Mouse (Mus musculus) lung, adult 10 weeks (tissue): ENCODE results near the gene Il1f9. TPM values are rescaled to one million over a fixed set of nuclear protein-coding genes. Genes with fewer than 3 reads are reported as not detected.

Experiments
- polyA plus RNA-seq: library from polyadenylated mRNA; stranded (reverse); fragments of 350-450 nt; fragmentation: Illumina TruSeq; extraction: RNeasy Lipid Tissue Mini Kit (QIAGEN cat#74804); gene quantifications from one replicate; pipeline ENCODE4 v1.2.3, GENCODE M21; 2014; ENCODE audit warnings: low read depth, low replicate concordance; ENCODE audit not compliant: insufficient read depth

Gene Il1f9
- polyA plus RNA-seq = 1.7 TPM

GRCm38 (mm10) chr2:24186176-24186575, at the start of gene Il1f9:
Gene Il1f9, plus strand, starts transcription at chr2:24186476.

GRCm38 (mm10) chr2:24152861-24153260, 33.4 kb upstream of the Il1f9 start, which contains the start of gene Il1f8:
Gene Il1f8, plus strand, starts transcription at chr2:24153161.

GRCm38 (mm10) chr2:24215118-24215517, 28.8 kb downstream of the Il1f9 start, which contains the start of gene Il1f6:
Gene Il1f6, plus strand, starts transcription at chr2:24215418.

Other genes starting within 250 kb of the Il1f9 start
- gene Hnmt, start 137.1 kb upstream of the Il1f9 start, polyA plus RNA-seq = 22.2 TPM
- gene Tbpl2, start 89.9 kb upstream of the Il1f9 start, polyA plus RNA-seq = not detected
- not detected for gene Il1f8, start 33.3 kb upstream of the Il1f9 start, polyA plus RNA-seq
- gene Il1f6, start 28.9 kb downstream of the Il1f9 start, polyA plus RNA-seq = not detected
- not detected for gene Il1f5, start 90.5 kb downstream of the Il1f9 start, polyA plus RNA-seq
- not detected for gene Il1f10, start 104.7 kb downstream of the Il1f9 start, polyA plus RNA-seq
- 9.0 TPM for gene Il1rn, start 150.4 kb downstream of the Il1f9 start, polyA plus RNA-seq
- gene Psd4, start 181.1 kb downstream of the Il1f9 start, polyA plus RNA-seq = 7.0 TPM